Mouse (Mus musculus) urinary bladder, postnatal 36 days (tissue): Measurements from ENCODE around the gene Slc24a4.
"Not testable (repeated sequence)": the region's sequence is repeated elsewhere in the genome, so short reads cannot be mapped to it uniquely, and the experiment has no call there.

Source experiments
- DNase-seq, 2 experiments: peaks; one replicate each; pipeline ENCODE4 v3.0.0; 2022; ENCODE audit warnings: low spot score in 2 of 2, mixed read lengths in 1 of 2

Slc24a4 gene

GRCm38 (mm10) chr12:102248104-102248503 is 119.6 kb downstream of the Slc24a4 start:
- no peak for DNase-seq

DNA sequence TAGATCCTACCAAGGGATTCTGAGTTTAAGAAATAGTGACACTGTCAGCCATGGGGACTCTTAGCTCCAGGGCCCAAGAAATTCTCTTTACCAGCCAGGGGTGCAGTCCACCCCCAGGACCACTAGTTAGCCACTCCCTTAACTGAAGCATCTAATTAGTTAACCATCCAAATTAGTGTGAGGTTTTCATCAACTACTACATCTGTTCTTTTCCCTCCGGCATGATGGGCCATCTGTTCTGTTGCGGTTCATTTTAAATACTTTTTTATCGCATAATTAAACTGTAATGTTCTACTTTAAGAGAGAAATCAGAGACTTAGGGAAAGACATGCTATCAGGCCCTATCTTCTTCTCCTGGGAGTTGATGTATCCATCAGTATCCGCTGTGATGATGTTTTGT is 121.8 kb downstream of the Slc24a4 start:
- DNase-seq = no peak

DNA sequence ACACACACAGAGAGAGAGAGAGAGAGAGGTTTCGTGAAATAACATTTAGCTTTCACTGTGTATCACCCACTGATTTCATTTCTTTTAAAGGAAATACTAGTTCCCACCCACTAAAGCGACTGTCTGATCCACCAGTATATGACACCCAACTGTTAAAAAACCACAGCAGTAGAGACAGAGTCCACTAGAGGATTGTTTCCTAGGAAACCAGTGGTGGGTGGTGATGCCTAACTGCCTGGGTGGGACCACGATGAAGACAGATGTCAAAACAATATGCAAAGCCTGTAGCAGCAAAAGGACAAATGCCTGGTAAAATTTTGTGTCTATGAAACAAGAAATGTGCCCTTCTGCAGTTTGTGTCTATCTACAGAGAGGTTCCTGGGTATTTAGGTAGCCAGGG is 122.5 kb downstream of the Slc24a4 start:
- no peak for DNase-seq

GRCm38 (mm10) chr12:102251985-102252384 is 123.5 kb downstream of the Slc24a4 start:
- DNase-seq = no peak

DNA sequence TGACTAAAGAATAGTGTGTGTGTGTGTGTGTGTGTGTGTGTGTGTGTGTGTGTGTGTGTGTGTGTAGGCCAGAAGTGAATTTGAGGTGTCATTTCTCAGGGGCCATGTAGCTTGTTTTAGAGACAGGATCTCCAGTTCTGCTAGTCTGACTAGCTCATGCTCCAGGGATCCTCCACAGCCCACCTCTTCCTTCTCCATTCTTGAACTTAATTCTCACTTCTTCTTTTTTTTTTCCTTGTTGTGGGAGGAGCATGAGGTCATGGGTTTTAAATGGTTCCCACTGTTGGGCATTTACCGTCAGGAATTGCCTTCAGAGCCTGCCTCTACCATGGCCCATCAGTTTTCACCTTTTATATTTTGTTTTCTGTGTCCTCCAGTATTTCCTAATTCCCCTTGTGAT is 124.0 kb downstream of the Slc24a4 start:
- DNase-seq = no peak

DNA sequence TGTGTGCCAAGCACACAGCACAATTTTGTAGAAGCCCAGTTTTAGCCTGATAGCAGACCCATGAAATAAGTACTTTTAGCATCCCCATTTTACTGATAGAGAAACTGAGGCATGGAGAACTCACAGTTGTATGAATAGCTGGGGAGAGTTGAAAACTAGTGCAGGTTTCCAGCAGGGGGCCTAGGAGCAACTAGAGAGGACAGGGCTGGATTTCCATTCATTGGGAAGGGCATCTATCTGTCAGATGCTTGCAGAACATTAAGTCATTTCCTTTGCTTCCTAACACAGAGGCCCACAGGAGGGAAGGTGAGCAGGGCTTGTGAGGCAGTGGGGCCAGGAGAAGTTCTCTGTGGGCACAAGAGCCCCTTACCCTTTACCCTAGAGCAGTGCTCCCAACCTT is 126.5 kb downstream of the Slc24a4 start:
- no peak for DNase-seq

GRCm38 (mm10) chr12:102258522-102259112 is 130.1 kb downstream of the Slc24a4 start:
- DNase-seq = no peak

DNA sequence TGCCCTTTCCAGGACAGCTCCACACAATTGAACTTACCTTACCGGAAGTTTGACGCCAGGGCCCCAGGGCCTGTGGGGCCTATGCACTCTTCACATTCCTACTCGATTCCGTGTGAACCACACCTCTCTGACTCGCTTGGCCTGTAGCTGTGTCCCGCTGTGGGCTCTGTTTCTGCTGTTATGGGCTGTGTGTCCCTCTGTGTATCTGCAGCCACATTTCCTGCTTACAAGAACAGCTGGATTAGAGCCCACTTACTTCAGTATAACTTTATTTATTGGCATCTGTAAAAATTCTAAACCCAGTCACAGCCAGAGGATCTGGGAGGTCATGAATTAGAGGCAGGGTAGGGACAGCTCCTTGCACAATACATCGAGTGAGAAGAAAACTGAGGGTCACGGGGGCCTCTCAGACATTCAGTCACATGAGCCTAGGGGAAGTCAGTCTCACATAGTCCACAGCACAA is 133.4 kb downstream of the Slc24a4 start:
- no peak for DNase-seq

DNA sequence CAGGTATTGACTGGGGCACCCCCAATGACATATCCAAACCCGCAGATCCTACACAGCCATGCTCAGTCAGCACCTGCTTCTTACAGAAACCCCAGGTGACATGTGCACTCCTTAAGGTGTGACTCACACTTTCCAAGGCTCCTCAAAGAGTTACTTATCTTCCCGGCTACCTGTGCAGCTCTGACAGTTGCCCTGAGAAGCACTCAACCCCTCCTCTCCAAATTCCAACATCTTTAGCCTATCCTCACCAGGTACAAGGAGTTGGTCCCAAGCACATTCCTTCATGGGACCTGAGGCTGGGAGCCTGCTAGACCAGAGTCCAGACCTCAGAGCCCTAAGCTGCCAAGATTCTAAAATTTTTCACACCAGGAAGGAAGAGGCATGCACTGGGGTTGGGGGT is 134.3 kb downstream of the Slc24a4 start:
- DNase-seq = no peak

DNA sequence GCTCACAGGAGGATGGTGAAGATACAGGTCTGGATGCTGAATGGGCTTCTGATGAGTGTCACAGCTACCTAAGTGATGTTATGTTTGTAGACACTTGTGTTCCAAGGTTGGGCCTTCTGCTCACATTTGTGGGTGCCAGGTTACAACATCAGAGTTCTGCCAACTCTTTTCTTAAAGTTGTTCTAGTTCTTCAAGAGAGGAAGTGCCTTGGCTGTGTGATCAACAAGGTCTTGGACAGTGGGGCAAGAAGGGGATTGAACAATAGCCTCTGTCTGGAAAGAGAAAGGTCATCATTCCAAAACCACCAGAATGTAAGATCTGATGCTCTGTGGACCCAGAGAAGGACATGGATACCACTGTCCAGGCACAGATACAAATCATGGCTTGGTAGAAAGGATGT is 134.7 kb downstream of the Slc24a4 start:
- DNase-seq = no peak

- no peak for DNase-seq
These were observed 137.9 kb downstream of the Slc24a4 start for GRCm38 (mm10) chr12:102266433-102266832.

DNA sequence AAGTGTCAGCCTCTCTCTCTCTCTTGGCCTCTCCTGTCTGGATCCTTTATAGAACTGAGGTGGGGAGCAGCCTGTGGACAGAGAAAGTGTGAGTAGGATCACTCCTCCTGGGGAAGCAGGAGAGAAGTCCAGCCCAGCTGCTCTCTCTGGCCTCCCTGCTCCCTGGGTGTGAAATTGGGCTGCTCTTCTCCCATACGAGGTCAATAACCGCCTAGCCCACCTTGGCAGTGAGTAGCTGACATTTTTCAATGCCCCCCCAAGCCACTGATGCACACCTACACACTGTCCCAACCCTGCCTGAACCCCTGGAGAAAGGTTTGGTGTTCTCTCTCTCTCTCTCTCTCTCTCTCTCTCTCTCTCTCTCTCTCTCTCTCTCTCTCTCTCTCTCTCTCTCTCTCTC is 140.6 kb downstream of the Slc24a4 start:
- DNase-seq = no peak

DNA sequence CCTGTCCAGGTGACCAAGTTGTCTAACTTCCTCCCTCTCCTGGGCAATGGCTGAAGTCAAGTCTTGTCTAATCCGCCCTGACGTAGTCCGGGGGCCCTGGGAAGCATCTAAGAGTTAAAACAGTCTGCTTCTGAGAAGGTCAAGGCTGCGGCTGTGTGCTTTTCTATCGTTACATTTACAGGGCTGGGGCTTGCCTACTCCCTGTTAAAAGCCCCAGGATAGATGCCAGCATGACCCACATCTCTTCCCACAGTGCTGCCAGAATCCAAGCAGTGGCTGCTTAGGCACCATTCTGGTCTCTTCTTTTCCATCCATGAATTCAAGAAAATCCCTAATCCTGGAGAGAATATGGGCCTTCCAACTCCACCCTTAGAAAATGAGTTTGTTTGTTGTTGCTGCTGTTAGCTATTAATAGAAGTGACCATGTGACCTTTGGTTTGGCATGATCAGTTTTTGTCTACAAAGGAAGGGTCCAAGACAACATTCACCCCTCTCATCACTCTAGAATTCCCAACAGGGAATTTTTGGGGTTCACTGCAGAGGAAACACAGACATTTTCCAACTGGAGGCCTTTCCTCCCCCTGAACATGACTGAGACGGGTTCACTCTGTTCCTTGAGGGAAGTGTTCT is 142.4 kb downstream of the Slc24a4 start:
- no peak for DNase-seq

DNA sequence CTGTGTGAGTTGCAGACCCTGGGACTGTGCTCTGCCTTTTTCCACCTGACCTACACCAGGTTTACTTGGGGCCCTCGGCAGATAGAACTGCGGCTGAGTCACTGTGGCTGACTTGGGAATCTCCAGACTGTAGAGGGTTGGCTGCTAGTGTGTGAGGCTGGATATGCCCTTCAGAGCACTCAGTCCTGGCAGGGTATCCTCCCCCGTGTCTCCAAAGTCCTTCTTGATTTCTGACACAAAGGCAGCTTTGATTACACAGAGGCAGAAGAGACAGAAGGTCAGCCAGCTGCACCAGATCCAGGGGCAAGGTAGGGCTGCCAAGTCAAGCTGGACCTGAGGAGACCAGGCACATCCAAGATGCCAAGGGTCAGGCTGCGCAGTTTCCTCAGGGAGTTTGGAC is 142.9 kb downstream of the Slc24a4 start:
- peak in 1 of 2 experiments; percentile 57 for DNase-seq

GRCm38 (mm10) chr12:102275833-102276443 is 147.4 kb downstream of the Slc24a4 start:
- peak in 1 of 2 experiments; percentile 73 for DNase-seq

DNA sequence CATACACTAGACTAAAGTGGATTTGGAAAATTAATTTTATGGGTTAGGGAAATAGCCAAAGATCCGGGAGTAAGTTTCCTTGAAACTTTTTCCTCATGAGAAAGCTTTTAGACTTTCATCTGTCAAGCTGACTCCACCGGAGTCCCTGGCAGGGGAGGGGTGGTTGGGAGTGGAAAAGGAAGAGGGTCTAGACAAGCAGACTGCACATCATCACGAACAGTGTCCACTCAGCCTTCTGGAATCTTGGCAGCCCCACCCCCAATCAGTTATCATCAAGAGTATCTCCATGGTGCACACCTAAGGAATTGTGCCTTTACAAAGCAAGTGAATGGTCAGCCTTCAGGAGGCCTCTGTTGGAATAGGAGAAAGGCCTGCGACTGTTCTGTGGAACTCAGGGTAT is 151.8 kb downstream of the Slc24a4 start:
- DNase-seq = not testable (repeated sequence)

GRCm38 (mm10) chr12:102280867-102281503 is 152.5 kb downstream of the Slc24a4 start:
- DNase-seq = no peak

DNA sequence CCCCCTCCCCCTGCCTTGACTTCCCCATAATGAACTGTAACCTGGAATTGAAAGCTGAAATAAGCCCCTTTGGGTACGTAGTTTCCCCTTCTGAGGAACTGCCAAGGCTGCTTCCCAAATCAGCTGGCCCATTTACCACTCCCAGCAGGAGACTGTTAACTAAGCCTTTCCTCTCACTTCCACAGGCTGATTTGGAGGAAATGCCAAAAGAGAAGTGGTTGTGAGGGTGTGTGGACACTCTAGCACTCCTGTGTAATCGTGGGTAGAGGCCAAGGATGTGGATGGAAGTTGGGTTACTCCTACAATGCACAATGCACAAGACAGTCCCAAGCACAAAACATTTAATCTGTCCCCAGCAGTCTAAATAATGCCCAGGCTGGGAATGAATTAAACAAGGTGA is 153.6 kb downstream of the Slc24a4 start:
- no peak for DNase-seq

DNA sequence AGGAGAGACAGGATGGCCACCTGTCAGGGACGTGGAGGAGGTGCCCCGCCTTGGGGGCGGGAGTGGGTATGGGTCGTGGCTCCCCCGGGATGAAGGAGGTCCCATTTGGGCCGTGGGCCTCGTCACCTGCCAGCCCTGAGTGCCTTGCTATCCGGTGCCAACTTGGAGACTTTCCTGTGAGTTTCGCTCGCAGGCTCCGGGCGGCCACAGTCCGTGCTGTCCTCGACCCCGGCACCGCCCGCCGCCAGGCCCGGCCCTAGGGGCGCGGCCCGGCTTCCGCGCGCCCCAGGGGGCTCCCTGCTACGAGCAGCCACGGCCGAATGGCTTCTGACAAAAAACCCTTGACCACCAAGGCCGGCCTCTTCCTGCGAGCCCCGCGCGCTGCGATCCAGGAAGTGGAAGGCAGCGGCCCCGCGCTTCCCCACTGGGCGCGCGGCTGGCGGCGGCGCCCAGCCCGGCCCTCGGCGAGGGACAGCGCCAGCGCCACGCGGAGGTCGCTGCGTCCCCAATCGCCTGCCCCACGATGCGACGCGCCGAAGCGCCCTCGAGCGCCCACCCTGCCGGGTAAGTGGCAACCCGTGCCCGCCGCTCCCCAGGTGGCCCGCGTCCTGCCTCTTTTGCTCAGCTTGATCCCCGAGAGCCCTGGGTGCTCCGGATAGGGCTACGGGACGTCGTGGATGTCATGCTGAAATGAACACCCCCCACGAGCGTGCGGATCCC is 154.4 kb downstream of the Slc24a4 start, which contains the start of gene Rin3:
TSS of gene Rin3 (plus strand) at position 286 of the 720 bp plus-strand sequence.
- DNase-seq = peak in 1 of 2 experiments; percentile 56

DNA sequence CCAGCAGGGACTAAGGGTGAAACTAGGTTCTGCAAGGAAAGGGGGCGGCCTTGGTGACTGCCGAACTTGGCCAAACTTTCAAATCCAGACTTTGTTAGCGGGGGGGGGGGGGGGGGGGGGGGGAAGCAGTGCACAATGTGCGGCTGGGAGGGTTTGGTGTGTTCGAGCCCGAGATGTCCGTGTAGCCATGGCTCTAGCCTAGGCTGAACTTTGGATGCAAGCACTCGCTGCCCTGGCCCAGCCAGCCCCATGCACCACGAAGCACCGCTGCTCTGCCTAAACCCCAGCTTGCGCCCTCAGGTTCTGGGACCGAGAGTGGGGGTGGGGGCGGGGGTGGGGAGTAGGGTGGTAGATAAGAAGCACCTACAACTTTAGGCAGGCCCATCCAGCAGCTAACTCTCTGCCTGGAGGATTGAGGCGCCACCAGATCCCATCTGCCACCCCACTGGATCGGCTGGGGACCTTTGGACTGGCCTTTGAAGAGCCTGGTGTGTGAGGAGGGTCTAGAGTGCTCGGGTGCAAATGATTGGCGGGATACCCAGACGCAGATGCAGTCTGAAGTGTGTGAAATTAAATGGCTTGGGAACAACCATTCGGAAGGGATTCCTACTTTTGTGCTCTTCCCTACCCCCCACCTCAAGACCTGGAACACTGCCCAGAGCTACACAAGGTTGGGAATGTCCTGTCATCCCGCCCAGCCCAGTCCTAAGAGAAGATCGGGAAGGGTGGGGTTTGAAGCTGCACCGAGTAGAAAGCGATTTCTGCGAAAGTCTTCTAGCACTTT is 155.1 kb downstream of the Slc24a4 start:
- DNase-seq = peak in 1 of 2 experiments; percentile 57

DNA sequence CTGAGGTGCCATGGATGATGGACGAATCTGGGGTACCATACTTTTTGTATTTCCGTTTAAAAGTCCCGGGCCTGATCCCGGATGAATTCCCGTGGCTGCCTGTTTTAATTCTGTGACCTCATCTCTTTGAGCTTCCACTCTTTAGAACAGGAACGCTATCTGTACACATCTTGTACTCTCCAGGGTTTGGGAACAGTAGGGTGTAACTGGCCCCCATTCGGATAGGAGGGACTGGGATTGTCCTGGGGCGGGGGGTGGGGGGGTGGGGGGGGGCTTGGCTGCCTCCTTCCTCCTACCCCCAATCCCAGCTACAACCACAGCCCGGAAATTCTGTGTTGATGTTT is 155.7 kb downstream of the Slc24a4 start:
- DNase-seq = no peak
